Mouse (Mus musculus) granulocyte monocyte progenitor cell, adult 5-6 weeks (primary cell): ENCODE data around the gene Ssbp3. TPM values are rescaled to one million over a fixed set of nuclear protein-coding genes. Genes with fewer than 3 reads are reported as not detected.

Source experiments
- ATAC-seq: replicated peaks from 2 replicates; pipeline ENCODE4 v1.8.0; 2016; ENCODE audit warnings: mild to moderate bottlenecking, moderate TSS enrichment, inconsistent platforms; ENCODE audit not compliant: poor library complexity, severe bottlenecking
- total RNA-seq, 2 experiments: library from RNA; stranded (forward) in 1 of 2; stranded (reverse) in 1 of 2; fragments of 200-712, 200-1000 nt in 1 of 2; fragments of >200 nt in 1 of 2; fragmentation: Nextera tagmentation in 1 of 2; gene quantifications; 2 replicates each; pipeline ENCODE4 v1.2.3; 2014 to 2017

Gene Ssbp3
- total RNA-seq, 2 experiments from 2014 or later, result 19.2 to 43.2 TPM

DNA sequence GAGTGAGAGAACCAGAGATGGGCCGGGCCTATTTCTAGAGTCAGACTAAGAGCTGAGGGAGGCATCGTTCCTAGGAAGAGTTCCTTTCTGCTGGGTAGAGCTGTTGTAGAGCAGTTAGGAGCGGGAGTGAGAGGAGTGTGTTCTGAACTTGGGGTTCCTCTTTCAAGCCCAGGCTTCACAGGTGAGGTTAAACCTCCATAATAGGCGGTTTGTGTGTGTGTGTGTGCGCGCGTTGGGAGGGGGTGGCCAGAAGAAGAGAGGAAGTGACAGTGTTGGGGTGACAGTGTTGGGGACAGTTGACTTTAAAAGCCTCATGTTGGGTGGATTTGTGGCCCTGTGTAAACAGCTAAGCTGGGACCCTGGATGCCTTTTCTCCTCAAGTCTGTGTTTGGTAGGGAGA is 22.1 kb downstream of the Ssbp3 start:
- ATAC-seq, result no peak; the same call in 1 of the 2 replicates

DNA sequence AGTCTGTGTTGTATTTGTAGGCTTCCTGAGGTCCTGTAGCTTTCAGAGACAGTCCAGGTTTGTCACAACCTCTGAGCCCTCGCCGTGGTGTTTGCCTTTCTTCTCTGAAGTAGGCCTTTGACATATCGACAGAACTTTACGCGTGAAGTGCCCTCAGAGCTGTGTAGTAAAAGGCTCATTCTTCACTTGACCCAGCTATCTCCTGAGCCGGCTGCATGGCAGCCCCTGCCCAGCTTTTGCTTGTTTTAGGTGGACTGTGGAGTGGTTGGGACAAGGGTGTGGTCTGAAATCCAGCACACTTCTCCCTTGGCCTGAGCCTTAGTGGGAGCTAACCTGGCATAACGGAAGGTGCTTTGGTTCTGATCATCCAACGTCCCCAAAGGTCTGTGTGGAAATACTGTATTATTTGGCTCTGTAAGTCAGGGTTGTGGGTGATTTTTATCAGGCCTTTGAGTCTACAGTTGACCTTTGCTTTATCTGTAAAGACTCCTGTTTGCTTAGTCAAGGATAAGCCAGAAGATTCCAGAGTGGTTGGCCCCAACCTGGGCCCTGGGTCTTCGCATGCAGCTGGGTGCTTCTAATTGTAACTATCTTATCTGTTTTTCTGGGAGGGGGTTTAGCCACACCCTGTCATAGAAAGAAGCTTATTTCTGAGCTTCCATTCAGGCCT is 23.4 kb downstream of the Ssbp3 start:
- no peak for ATAC-seq

DNA sequence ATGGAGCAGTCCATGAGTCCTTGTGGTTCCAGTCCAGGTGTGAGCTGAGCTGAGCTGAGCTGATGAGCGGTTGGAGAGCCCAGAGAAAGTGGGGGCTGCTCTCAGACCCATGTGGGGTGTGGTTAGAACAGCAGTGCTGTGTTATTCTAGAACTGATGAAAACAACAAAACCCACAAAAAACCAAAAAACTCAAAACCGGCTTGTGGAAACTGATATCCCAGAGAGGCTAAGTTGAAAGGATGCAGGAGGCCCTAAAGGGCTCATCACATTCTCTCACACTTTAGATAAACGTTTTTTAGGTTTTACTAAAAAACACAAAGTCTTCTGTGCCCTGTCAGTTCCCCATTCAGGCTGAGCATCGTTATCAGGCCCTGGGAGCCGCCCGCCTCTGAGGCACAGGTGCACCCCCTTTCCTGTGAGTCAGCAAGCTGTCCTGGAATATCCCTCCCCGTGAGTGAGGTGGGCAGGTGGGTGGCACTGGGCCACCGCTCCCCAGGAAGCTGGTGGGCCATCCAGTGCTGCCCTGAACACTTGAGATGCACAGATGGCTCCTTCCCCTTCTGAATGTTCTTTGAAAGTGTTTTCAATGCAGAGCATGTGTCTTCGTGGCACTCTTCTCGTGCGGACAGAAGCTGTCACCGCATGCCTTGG is 24.6 kb downstream of the Ssbp3 start:
- ATAC-seq, result no peak

DNA sequence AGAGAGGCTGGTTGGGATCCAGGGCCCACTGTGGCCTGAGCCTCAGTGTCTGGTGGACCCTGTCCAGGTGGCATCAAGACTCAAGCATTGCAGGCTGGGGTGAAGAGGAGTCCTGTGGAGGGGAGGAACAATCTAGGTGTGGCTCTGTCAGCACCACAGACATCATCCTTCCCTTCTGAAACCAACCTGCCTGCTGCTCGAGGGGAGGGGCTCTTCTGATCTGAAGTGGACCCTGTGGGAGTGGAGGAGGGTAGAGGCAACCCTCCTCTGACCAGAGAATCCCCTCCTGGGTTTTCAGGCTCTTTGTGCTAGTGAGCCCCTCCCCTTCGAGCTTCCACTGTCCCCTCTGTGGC is 25.1 kb downstream of the Ssbp3 start:
- no peak for ATAC-seq

DNA sequence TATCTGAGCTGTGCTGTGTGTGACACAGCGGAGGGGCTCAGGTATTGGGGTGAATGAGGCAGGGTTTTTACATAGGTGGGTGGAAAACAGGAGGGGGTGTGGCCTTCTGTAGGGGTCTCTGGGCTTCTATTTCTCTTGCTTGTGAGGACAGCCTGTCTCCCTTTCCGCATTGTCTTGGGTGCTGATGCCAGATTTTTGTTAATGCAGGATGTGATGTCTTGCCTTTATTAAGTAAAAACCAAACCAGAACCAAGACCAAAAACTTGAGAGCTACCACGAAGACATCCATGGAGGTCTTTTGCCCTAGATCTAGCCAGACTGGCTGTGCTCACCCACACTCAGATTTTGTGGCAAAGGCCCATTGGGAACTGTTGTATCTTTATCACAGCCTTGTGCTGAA is 25.5 kb downstream of the Ssbp3 start:
- no peak for ATAC-seq

DNA sequence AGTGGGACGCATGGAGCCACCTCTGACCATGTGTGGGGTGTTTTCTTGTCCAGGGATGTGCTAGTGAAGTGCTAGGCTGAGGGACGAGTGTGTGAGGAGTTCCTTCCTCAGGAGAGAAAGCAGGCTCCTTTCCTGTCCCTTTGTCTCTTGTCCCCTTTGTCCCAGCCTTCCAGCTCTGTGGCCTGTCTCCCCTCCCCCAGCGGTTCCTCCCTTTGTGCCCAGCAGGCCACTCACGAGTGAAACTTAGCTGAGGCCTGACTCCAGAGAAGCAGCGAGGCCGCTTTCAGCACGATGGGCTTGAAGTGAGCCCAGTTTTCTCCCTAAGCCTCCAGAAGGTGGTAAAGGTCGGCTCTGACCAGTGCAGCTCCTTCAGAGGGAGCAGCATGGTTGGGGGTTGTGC is 26.2 kb downstream of the Ssbp3 start:
- ATAC-seq, result no peak

DNA sequence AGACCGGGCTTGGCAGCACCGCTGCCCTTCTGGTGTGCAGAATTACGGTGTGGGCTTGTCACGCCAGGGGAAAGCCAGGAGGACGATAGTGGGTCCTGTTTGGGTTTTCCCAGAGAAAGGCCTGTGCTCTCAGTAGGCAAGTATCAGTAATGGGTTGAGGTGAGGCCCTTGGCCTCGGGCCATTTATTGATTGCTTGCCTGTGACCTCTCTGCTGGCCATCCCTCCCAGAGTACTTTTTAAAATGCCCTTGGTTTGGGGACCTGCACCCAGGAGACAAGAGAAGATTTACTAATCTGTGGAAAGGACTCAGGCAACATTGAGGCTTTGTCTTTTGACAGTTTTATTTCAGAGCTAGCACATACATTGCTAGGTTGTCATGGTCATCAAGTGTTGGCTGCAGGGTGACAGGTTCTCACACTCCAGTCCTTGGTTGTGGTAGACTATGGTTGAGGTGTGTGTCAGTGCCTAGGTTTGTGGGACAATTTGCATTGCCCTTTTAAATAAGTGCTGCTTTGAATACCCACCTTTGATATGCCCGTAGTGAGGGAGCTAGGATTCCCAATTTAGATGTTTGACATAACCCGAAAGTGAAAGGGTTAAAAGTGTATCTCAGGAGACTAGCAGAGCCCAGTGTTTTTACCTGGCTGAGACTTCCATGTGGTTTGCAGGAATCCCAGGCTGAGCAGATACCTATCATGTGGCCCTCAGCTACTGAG is 28.2 kb downstream of the Ssbp3 start:
- no peak for ATAC-seq

DNA sequence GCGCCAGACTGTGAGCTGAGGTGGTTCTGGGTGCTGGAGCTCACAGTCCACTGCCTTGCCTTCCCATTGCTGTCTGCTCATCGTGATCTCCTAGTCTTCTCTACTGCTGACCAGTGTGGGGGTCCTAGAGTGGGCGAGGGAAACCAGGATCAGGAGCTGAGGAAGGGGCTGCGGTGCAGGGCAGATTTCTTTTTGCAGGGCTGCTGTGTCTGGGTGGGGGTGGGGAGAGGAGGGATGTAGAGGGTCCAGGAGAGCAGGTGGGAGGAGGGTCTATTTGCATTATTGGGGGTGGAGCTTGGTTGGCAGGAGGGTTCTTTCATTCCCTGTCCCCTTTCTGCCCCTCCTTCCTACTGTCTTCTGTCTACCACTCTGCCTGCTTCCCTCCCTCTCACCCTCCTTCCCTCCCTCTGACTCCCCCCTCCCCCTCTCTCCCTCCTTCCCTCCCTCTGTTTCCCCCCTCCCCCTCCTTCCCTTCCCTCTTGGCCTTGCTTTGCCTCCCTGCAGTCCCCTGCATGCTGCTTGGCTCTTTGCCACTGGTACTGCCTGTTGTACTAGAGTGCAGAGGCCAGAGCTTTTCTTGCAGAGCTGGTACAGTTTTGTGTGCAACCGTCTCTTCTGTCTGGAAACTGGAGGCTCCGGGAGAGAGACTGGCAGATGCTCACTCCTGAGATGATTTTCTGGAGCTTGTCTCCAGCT is 28.9 kb downstream of the Ssbp3 start:
- ATAC-seq, result no peak

DNA sequence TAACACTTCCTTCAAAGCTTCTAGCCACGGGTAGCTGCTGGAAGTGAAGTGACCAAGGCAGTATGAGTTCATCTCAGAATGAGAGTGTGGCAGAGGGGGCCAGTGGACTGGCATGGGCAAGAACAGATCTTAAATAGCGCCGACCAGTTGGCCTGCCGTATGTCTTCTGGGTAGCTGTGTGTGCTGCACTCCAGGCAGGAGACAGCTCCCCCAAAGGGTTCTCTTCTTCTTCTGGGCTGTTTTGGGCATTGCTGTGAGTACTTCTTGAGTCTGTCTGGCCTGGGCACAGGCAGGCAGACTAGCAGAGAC is 29.4 kb downstream of the Ssbp3 start:
- ATAC-seq, result no peak

DNA sequence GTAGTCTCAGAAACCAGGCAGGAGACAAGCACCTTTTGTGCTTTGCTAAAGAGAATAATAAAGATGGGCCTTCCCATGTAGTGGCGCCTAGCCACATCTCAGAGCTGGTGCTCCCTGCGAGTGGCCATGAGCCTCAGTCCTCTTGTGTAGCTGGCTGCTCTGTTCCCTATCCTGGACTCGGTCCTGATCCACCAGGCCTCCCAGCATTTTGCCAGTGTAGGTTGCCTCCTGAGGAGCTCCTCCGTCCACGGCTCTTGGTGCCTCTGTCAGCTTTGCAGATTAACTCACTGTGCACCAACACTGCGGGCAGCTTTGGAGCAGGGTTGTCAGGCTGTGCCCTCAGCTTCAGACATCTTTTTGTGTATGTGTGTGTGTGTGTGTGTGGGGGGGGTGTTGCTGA is 30.4 kb downstream of the Ssbp3 start:
- no peak for ATAC-seq

DNA sequence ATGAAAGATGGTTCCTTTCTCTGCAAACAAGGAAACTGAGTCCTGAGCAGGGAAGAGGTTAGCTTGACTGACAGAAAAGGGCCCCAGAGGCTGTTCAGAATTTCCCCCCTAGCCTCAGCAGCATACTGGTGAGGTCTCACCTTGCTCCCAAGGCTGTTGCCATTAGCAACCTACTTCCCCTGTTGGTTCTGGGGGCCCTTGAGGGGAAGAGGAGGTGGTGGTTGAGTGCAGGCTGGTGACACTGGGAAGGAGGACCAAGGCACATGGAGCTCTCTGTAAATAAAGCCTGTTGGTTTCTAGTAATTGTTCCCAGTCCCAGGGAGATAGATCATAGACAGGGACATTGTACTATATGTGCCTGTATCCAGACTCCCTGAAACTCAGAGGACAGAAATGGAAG is 31.0 kb downstream of the Ssbp3 start:
- no peak; the same call in 1 of the 2 replicates for ATAC-seq

DNA sequence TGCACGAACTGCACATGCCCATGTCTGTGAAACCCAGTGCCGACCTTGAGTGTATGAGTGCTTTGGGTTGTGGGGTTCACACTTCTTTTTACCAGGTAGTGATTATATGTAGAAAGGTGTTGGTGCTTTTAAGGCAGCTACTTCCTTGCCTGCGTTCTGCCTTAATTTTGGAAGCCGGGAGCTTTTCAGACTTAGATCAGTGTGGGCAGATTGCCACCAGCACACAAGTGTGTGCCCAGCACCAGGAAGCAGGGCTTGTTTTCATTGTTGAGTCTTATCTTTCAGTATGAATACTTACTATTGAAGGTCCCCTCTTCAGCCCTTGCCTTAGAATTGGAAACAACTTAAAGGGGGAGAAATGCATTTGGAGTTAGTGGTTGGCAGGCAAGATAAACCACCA is 32.0 kb downstream of the Ssbp3 start:
- no peak for ATAC-seq

DNA sequence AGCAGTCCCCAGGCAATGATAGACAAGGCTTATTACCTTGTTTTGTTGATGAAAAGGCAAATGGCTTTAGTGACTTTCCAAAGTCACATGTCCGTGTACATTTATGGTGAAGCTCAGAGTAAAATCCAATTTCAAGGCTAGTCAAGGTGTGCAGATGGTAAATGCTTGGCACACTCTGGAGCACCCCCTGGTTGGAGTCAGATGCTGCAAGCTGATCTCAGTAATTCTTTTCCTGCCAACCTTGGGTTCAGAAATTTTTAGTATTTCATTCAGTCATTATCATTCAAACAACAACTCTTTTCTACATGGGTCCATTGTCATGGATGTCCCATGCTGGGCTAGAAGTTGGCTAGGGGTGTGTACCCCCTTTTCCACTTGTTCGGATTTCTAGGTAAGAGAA is 33.1 kb downstream of the Ssbp3 start:
- no peak for ATAC-seq

DNA sequence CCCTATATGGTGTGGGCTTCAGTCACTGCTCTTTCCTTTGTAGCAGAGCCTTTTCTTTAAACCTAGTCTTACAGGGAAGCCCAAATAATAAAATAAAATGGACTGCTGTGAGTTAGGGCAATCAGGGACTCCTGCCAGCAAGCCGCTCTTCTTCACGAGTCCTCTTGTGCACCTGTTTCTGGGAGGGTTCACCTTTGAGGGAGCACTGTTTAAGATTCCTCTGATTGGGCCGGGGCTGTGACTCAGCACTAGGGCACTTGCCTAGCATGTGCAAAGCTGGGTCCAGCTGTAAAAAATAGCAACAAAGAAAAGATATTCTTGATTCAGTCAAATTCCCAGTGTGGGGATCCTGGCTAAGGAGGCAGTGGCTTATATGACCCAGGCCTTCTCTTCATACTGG is 34.4 kb downstream of the Ssbp3 start:
- no peak for ATAC-seq

DNA sequence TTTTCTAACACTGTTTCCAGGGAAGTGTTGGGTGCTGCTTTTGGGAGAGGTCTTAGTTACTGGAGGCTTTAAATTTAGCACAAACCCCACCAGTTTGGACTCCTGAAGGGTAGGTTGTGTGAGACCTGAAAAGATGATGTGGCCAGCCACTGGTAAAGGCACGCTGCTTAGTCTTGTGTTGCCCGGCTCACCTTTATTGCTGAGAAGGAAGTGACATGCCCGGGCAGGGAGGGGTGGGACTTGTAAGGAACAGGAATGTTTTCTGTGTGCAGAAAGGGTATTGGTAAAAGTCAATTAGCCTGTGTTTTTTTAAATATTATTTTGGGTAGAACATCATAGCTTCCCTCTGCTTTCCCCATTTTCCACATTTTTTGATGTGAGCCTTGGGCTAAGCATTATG is 37.2 kb downstream of the Ssbp3 start:
- ATAC-seq, result no peak

DNA sequence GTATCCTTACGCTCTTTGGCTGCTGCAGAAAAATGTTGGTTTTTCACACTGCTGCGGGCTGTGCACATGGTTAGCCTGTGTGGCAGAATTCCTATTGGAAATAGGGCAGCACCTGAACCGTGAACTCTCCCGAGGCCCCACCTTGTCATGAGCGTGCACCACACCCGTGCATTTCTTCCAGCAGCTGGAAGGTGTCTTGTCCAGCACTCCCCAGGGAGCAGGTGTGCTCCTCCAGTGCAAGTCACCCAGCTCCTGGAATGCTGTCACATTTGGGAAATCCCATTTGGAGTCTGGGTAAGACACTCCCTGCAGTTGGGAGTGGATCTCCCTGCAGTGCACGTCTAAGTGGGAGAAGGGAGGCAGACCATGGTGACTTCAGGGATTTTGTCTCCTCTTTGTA is 38.0 kb downstream of the Ssbp3 start:
- ATAC-seq, result no peak

DNA sequence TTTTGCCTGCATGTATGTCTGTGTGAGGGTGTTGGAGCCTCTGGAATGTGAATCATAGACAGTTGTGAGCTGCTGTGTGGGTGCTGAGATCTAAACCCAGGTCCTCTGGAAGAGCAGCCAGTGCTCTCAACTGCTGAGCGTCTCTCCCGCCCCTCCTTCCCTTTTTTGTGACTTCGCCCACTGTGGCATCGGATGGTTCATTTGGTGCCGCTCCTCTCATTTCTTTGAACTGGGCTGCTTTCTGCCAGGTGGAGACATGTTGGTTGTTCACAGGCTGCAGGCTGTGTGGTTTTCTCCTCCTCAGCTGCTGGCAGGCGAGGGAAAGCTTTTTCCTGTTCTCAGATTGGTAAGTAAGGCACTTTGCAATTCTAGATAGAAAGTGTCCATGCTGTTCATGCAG is 38.7 kb downstream of the Ssbp3 start:
- peak; percentile 18; the same call in 1 of the 2 replicates for ATAC-seq

DNA sequence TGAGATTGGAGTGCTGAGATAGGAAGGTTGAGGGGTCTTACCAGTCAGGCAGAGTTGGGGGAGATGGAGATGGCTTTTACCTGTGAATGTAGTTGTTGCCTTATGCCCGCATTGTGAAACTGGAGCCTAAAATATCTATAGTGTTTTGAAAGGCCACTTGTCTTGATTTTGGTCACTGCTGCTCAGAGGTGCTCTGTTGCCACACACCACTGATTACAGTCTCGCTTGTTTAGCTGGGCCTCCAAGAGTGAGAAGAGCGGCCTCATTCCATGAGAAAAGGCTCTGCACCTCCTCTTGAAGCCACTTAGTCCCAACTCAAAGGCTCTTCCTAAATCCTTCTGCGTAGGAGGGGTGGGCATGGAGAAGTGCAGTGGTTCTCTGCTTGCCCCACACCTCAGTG is 40.3 kb downstream of the Ssbp3 start:
- no peak for ATAC-seq

DNA sequence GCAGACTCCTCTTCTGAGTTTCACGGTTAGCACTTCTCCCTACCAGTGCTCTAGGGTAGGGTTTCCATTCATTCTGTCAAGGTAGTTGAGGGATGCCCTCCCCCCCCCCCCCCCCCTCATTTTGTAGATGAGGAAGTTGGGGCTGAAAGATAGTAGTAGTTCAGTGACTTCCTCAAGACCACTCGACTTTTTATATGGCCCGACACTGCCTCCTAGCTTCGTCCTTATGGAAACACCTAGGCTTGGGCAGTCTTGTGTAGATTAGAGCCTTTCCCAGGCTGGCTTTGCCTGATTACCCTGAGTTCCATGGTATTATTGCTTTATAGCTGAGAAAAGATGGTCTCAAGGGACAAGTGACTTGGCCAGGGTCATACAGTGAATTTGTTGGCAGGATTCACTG is 41.0 kb downstream of the Ssbp3 start:
- peak; percentile 51 for ATAC-seq

DNA sequence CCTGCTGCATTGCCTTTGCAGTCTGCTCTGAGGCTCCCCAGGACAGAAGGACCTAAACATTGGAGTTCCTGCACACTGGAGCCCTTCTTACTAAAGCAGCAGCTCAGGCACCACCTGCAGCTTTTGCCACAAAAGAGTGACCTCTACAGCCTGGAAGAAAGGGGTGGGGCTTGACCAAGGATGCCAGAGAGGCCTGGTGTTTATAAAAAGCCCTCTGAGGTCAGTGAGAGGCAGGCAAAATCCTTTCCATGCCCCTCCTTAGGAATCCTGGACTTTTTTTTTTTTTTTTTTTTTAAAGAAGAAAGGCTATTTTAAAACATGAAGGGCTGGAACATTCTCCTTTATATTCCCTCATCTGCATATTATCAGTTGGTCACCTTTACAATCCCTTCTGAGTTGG is 42.7 kb downstream of the Ssbp3 start:
- ATAC-seq, result no peak

DNA sequence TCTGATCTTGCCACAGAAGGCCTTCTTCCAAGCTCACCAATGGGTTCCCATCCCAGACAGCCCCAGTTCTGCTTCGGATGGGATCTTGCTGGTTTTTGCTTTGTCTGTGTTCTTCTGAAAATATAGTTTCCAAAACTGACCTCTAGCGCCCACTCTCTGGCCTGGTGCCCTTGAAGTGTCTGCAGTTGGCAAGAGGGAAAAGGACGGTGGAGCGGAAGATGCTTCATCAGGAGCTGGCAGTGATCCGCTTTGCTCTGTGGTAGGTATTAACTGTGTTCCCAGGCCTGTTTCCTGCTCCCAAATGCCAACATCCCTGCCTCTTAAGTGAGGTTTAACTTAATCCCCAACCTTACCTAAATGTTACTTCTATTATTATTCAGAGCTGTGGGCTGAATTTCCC is 43.3 kb downstream of the Ssbp3 start:
- no peak for ATAC-seq
